Mouse (Mus musculus): ENCODE measurements at regions not wholly inside any gene's neighbourhood (a gene's known extent, or its start where the extent isn't known, plus 50 kb on each side); places are given as distances from the start of the nearest gene placed in this dataset.

- ATAC-seq (ENCODE audit: extremely low read depth, insufficient number of reproducible peaks, low FRiP score, poor library complexity, severe bottlenecking), result no peak
These were observed 653.4 kb downstream of the Ets1 start for GRCm38 (mm10) chr9:33289381-33289780.

DNA sequence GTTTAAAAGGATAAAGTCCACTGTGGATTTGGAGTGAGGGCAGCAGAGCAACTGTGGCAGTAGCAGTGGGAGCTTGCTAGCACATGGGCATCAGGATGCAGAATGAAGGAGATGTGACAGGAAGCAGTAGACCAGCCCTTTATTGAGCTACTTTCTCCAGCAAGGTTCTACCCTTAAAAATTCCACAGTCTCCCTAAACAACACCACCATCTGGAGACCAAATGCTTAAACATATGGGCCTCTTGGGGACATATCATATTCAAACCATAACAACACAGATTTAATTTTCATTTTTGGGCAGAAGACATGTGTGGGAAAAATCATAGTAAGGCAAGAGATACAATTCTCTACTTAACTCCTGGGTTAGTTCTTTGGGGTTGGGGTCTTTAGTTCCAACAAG is 656.1 kb downstream of the Ets1 start:
- no peak for ATAC-seq (ENCODE audit: extremely low read depth, insufficient number of reproducible peaks, low FRiP score, poor library complexity, severe bottlenecking)

DNA sequence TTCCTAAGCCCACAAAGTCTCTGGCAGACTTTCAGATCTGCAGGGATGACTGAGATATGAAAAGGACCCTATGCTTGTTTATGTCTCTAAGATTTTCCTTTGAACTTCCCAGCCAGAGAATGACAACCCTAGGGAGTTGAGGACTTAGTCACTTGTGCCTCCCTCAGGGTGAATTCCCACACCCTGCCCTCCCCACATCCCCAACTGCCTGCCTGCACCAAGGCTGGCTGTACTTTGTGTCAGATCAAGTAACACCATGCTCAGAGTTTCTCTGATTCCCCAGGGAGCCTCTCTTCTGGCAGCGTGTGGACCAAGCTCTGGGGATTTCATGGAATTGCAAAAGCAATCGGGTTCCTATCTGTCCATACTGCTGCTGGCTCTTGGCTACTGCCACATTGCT is 659.9 kb downstream of the Ets1 start:
- ATAC-seq (ENCODE audit: extremely low read depth, insufficient number of reproducible peaks, low FRiP score, poor library complexity, severe bottlenecking), result no peak

- ATAC-seq (ENCODE audit: extremely low read depth, insufficient number of reproducible peaks, low FRiP score, poor library complexity, severe bottlenecking), result no peak
These were observed 683.6 kb downstream of the Ets1 start for GRCm38 (mm10) chr9:33319525-33320025.

GRCm38 (mm10) chr9:33327722-33328121 is 691.7 kb downstream of the Ets1 start:
- no peak for ATAC-seq (ENCODE audit: extremely low read depth, insufficient number of reproducible peaks, low FRiP score, poor library complexity, severe bottlenecking)

DNA sequence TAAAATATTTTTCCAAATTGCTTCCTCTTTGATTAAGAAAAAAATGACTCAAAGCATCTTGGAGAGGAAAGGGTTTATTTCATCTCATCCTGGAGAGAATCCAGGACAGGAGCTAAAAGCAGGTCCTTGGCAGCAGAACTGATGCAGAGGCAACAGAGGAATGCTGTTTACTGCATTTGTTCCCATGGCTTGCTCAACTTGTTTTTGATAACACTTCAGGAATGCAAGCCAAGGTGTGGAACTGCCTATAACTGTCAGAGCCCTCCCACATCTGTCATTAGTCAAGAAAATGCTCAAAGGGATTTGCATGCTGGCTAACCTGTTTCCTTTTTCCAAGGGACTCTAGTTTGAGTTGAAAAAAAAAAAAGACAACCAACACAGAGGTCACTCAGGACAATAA is 714.2 kb downstream of the Ets1 start:
- ATAC-seq (ENCODE audit: extremely low read depth, insufficient number of reproducible peaks, low FRiP score, poor library complexity, severe bottlenecking), result no peak

GRCm38 (mm10) chr9:33356621-33357020 is 720.6 kb downstream of the Ets1 start:
- ATAC-seq (ENCODE audit: extremely low read depth, insufficient number of reproducible peaks, low FRiP score, poor library complexity, severe bottlenecking), result no peak

GRCm38 (mm10) chr9:33360966-33361365 is 724.9 kb downstream of the Ets1 start:
- ATAC-seq (ENCODE audit: extremely low read depth, insufficient number of reproducible peaks, low FRiP score, poor library complexity, severe bottlenecking), result no peak

GRCm38 (mm10) chr9:33389170-33389569 is 753.1 kb downstream of the Ets1 start:
- ATAC-seq (ENCODE audit: extremely low read depth, insufficient number of reproducible peaks, low FRiP score, poor library complexity, severe bottlenecking), result no peak

DNA sequence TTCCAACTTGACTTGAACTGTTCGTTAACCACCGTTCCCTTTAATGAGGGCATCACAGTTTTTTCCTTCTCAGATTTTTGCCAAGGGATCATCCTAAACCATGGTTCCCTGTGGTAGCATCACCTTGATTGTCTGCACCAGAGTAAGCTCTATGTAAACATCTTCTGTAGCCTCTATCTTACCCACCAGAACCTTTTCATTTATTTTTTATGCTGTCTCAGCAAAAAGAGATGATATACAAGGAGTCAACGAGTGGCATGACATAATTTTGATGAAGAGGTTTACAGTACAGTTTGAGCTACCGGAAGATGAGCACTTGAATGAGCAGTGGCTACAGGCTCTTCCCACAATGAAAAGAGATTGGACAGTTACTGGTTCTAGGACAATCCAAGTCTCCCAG is 768.7 kb downstream of the Ets1 start:
- ATAC-seq (ENCODE audit: extremely low read depth, insufficient number of reproducible peaks, low FRiP score, poor library complexity, severe bottlenecking), result no peak

- ATAC-seq (ENCODE audit: extremely low read depth, insufficient number of reproducible peaks, low FRiP score, poor library complexity, severe bottlenecking), result no peak
These were observed 771.5 kb downstream of the Ets1 start for GRCm38 (mm10) chr9:33407517-33407916.

GRCm38 (mm10) chr9:33423781-33424180 is 787.8 kb downstream of the Ets1 start:
- ATAC-seq (ENCODE audit: extremely low read depth, insufficient number of reproducible peaks, low FRiP score, poor library complexity, severe bottlenecking), result no peak

DNA sequence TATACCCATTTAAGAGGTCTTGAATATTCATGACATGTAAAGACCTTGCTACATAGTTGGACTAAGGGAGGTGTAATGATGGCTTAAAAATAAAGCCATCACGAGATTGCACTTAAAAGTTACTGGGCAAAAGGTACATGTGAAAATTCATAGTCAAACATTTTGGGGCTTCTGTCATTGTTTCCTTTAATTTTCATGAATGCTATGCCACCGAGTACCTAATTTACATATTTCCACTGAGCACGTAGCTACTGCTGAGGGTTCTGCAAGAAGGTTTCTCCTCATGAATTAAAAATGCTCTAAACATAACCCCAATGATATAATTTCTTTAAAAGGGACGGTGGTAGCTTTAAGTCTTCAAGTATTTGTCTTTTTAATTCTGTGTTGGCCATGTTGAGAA is 800.4 kb downstream of the Ets1 start:
- ATAC-seq (ENCODE audit: extremely low read depth, insufficient number of reproducible peaks, low FRiP score, poor library complexity, severe bottlenecking), result no peak

DNA sequence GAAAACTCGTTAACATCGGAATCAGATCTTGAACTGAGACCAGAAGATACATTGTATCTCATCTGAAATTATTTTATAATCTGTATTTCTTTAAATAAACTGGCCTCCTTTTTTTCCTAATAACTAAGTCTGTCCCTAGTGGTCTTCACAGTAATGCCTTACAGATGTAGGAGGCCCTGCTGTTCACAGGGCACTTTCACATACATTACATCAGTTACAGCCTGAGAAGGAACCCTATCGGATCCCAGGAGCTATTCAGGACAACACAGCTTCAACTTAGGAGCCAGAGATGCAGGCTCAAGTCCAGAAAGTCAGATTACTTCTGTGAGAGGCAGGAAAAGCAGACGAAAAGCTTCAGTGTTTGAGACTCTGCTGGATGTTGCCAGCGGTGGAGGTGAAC is 806.2 kb downstream of the Ets1 start:
- ATAC-seq (ENCODE audit: extremely low read depth, insufficient number of reproducible peaks, low FRiP score, poor library complexity, severe bottlenecking), result no peak

GRCm38 (mm10) chr9:33445902-33446301 is 809.9 kb downstream of the Ets1 start:
- ATAC-seq (ENCODE audit: extremely low read depth, insufficient number of reproducible peaks, low FRiP score, poor library complexity, severe bottlenecking), result no peak

GRCm38 (mm10) chr9:33475106-33475505 is 839.1 kb downstream of the Ets1 start:
- peak; percentile 90; the same call in 1 of the 2 replicates for ATAC-seq (ENCODE audit: extremely low read depth, insufficient number of reproducible peaks, low FRiP score, poor library complexity, severe bottlenecking)

GRCm38 (mm10) chr9:33482845-33483540 is 847.0 kb downstream of the Ets1 start:
- peak; percentile 93 for ATAC-seq (ENCODE audit: extremely low read depth, insufficient number of reproducible peaks, low FRiP score, poor library complexity, severe bottlenecking)

DNA sequence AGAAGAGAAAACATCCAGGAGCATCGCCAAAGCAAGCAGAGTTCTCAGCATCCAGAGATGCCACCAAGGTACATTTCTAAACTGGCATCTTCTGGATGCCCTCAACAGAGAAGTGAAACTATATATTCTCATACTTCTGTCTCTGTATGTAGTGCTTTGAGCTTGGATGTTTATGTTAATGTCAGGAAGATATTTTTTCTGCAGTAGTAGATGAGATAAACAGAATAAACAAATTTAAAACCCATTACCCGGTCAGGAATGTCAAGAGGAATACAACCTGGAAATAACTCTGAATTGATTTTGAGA is 847.5 kb downstream of the Ets1 start:
- ATAC-seq (ENCODE audit: extremely low read depth, insufficient number of reproducible peaks, low FRiP score, poor library complexity, severe bottlenecking), result no peak; the same call in 1 of the 2 replicates

DNA sequence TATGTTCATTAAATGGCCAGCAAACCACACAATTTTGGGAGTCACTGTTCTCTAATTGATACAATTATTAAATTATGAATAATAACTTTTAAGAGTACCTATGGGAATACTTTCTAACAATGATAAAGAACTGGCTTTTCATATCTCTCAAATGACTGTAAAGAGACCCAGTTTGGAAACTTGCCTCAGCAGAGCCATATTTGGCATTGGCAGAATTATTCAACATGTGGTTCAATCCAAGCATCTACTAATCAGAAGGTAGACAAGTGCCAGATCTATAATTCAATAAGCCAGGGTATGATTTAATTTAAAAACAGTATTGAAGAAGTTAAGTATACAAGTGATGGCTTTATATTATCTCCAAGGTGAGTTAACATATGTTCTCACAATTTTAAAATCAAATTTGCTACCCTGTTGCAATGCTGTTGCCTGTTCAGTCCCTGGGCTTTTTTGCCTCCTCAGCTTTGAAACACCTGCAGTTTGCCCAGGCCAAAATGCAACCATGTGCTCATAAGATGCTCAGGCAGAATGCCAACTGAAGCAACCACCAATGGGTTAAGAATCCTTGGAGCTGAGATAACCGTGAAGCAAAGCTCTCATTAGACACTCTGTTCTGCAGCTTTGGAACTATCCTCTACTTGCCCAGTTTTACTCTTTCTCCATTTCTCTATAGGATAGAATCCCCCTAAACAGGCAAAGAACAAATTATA is 897.2 kb downstream of the Ets1 start:
- ATAC-seq (ENCODE audit: extremely low read depth, insufficient number of reproducible peaks, low FRiP score, poor library complexity, severe bottlenecking), result no peak

DNA sequence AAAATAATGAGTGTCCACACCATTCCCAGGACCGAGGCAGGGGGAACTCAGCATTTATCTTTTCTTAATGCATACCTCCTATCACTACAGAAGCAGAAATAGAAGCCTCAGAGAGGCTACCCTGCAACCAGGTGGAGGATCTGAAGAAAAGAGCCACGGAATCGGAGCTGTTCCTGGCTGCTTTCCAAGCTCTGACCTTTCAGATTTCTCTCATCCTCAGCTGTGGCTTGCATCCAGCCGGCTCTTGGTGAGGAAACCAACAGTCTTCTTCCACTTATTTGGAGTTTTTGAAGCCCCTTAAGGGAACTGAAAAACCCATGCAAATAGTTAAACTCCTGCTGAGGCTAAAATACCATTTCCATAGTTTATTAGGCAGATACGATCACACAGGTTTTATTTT is 907.3 kb downstream of the Ets1 start:
- ATAC-seq (ENCODE audit: extremely low read depth, insufficient number of reproducible peaks, low FRiP score, poor library complexity, severe bottlenecking), result no peak

Data from neutrophil, adult 5-6 weeks (primary cell).